Mouse (Mus musculus) CH12.LX (cell line): ENCODE measurements around the gene Fam20a.
A peak's percentile ranks its signal among the peaks of the same experiment; 100 is the strongest.

Source experiments
- CTCF ChIP-seq, 2 experiments: IDR thresholded peaks in 1 of 2; conservative IDR thresholded peaks in 1 of 2; 2 replicates each; pipeline ENCODE4 v1.5.1; 2011 to 2012; ENCODE audit warnings: low read depth in 2 of 2, low read length in 2 of 2, improper control_type of control experiment in 1 of 2, inconsistent platforms in 1 of 2, mild to moderate bottlenecking in 1 of 2, moderate library complexity in 1 of 2
- E2F4 ChIP-seq: IDR thresholded peaks from 2 replicates; pipeline ENCODE4 v1.6.1; 2011; ENCODE audit warnings: low read depth, low read length, improper control_type of control experiment; ENCODE audit not compliant: insufficient replicate concordance
- EP300 ChIP-seq: IDR thresholded peaks from 2 replicates; pipeline ENCODE4 v1.6.1; 2011; ENCODE audit warnings: low read length, improper control_type of control experiment
- HCFC1 ChIP-seq: IDR thresholded peaks from 2 replicates; pipeline ENCODE4 v1.6.1; 2012; ENCODE audit warnings: low read depth, mild to moderate bottlenecking, inconsistent platforms, low read length, improper control_type of control experiment
- KAT2A ChIP-seq: IDR thresholded peaks from 2 replicates; pipeline ENCODE4 v1.6.1; 2012; ENCODE audit warnings: low read length, improper control_type of control experiment, inconsistent platforms; ENCODE audit not compliant: insufficient replicate concordance
- MAFK ChIP-seq: IDR thresholded peaks from 2 replicates; pipeline ENCODE4 v1.6.1; 2011; ENCODE audit warnings: low read length, improper control_type of control experiment; ENCODE audit not compliant: insufficient replicate concordance
- MYC ChIP-seq: IDR thresholded peaks from 2 replicates; pipeline ENCODE4 v1.6.1; 2011; ENCODE audit warnings: low read depth, mild to moderate bottlenecking, improper control_type of control experiment, low read length
- POLR2A ChIP-seq: IDR thresholded peaks from 2 replicates; pipeline ENCODE4 v1.6.1; 2011; ENCODE audit warnings: low read depth, mild to moderate bottlenecking, improper control_type of control experiment, low read length
- POLR2AphosphoS2 ChIP-seq: IDR thresholded peaks from 2 replicates; pipeline ENCODE4 v1.6.1; 2011; ENCODE audit warnings: low read depth, low read length, improper control_type of control experiment
- RAD21 ChIP-seq: IDR thresholded peaks from 2 replicates; pipeline ENCODE4 v1.6.1; 2011; ENCODE audit warnings: low read depth, mild to moderate bottlenecking, low read length, improper control_type of control experiment, moderate library complexity
- SMC3 ChIP-seq: IDR thresholded peaks from 2 replicates; pipeline ENCODE4 v1.6.1; 2011; ENCODE audit warnings: low read depth, low read length, improper control_type of control experiment
- TCF12 ChIP-seq: IDR thresholded peaks from 2 replicates; pipeline ENCODE4 v1.6.1; 2014; ENCODE audit warnings: low read depth, mild to moderate bottlenecking, inconsistent platforms, low read length, improper control_type of control experiment
- ZMIZ1 ChIP-seq: IDR thresholded peaks from 2 replicates; pipeline ENCODE4 v1.6.1; 2012; ENCODE audit warnings: low read depth, mild to moderate bottlenecking, inconsistent platforms, low read length, improper control_type of control experiment
- ZNF384 ChIP-seq: IDR thresholded peaks from 2 replicates; pipeline ENCODE4 v1.6.1; 2012; ENCODE audit warnings: low read depth, low read length, improper control_type of control experiment, inconsistent platforms

- TF ChIP-seq HCFC1 (no peak), POLR2A (no peak), RAD21 (no peak; the same call in 1 of the 2 replicates), MYC (no peak), EP300 (no peak), SMC3 (no peak), ZMIZ1 (no peak), KAT2A (no peak), CTCF (conservative IDR thresholded peaks at IDR 0.05 in 1 of 2, IDR thresholded peaks at IDR 0.05 in 1 of 2; ENCODE audit: low read depth in 2 of 2, low read length in 2 of 2) (peak in 1 of 2 experiments; percentile 26; a peak in 1 of 4 replicates), POLR2AphosphoS2 (no peak), E2F4 (no peak), MAFK (no peak), TCF12 (no peak), ZNF384 (no peak)
Measured at GRCm38 (mm10) chr11:109699784-109700183, 22.3 kb downstream of the Fam20a start.
